Mouse (Mus musculus) thymus, adult 2 months (tissue): Measurements from ENCODE around the gene Klk7. TPM values are rescaled to one million over a fixed set of nuclear protein-coding genes. Genes with fewer than 3 reads are reported as not detected.

Experiments
- DNase-seq: peaks from one replicate; pipeline ENCODE4 v3.0.0; 2021
- H3K27ac ChIP-seq: fragments of 200-500 bp; 2 replicates; pipeline ENCODE4 v1.5.1; 2012; ENCODE audit warnings: low read length, control low read depth; ENCODE audit not compliant: control insufficient read depth, insufficient read depth
- H3K27me3 ChIP-seq: fragments of 200-500 bp; 2 replicates; pipeline ENCODE4 v1.6.1; 2012; ENCODE audit warnings: mild to moderate bottlenecking, low read length, moderate library complexity, mixed read lengths; ENCODE audit not compliant: control insufficient read depth, insufficient read depth
- H3K36me3 ChIP-seq: fragments of 200-500 bp; 2 replicates; pipeline ENCODE4 v1.6.1; 2012; ENCODE audit warnings: mild to moderate bottlenecking, low read length, moderate library complexity; ENCODE audit not compliant: control insufficient read depth, insufficient read depth
- H3K4me1 ChIP-seq: fragments of 200-500 bp; replicated peaks from 2 replicates; pipeline ENCODE4 v1.6.1; 2012; ENCODE audit warnings: low read length; ENCODE audit not compliant: control insufficient read depth, insufficient read depth
- H3K4me3 ChIP-seq: fragments of 200-500 bp; 2 replicates; pipeline ENCODE4 v1.5.1; 2012; ENCODE audit warnings: mild to moderate bottlenecking, low read length, control low read depth, moderate library complexity; ENCODE audit not compliant: control insufficient read depth, insufficient read depth
- CTCF ChIP-seq: fragments of 200-500 bp; IDR thresholded peaks from 2 replicates; pipeline ENCODE4 v1.5.1; 2012; ENCODE audit warnings: mild to moderate bottlenecking, control low read depth, low read length, moderate library complexity, borderline replicate concordance; ENCODE audit not compliant: control insufficient read depth, poor library complexity, insufficient read depth; ENCODE audit errors: extremely low read depth
- POLR2A ChIP-seq: fragments of 200-500 bp; IDR thresholded peaks from 2 replicates; pipeline ENCODE4 v1.6.1; 2012; ENCODE audit warnings: mild to moderate bottlenecking, low read length, control low read depth, moderate library complexity; ENCODE audit not compliant: control insufficient read depth, poor library complexity, insufficient read depth; ENCODE audit errors: extremely low read depth
- WGBS: fragments of 180-500 bp; shearing (Covaris S2); methylation state at CpG from one replicate; pipeline ENCODE4 v1.1.7; 2018; 5-methylcytosine and 5-hydroxymethylcytosine counted together
- polyA plus RNA-seq: library from polyadenylated mRNA; depleted of rRNA; stranded (reverse); fragments of >200 nt; gene quantifications from 2 replicates; pipeline ENCODE4 v1.2.3, GENCODE M21; 2012

Klk7 gene
- polyA plus RNA-seq, 1 experiment, result 2.1 TPM

DNA sequence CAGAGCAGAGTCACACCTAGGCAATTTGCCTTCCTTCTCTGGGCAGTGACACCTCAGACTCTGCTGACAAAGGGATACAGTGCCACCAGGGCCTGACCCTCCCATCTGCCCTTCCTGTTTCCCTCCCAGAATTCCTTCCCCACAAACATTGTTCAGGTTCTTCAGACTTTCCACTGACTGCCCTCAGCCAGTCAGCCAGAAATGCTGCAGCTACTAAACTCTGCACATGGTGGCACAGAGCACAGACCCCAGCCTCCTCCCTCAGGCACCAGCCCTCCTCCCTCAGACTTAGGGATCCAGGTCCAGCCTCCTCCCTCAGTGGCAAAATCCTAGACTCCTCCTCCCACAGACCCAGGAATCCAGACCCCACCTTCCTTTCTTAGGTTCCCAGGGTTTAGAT, 5.7 kb downstream of the Klk7 start:
- Histone ChIP-seq H3K27me3 (no peaks in the 10 kb centered on the region), H3K36me3 (no peaks in the 10 kb centered on the region), H3K4me3 (no peak overlapping the region), H3K27ac (no peak overlapping the region), H3K4me1 (no peaks in the 10 kb centered on the region)
- TF ChIP-seq POLR2A, result no peak
- TF ChIP-seq CTCF, result no peak
- DNase-seq, result no peak

DNA sequence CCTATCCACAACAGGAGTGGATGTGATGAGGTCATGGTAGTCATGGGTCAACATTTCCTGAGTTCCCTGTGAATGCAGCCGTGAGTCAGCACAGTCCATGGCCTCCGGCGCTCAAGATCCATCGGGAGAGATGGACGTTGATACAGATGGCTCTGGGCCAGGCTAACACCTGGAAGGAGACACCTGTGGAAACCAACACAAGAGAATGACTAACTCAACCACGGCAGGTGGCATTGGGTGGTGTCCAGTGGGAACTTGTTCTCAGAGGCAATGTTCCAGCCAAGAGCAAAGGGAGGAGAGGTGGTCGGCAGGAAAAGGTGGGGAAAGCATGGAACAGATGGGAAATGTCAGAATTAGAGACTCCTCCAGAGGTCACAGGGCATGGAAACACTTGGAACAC, 10.5 kb downstream of the Klk7 start:
- Histone ChIP-seq H3K36me3 (no peaks in the 10 kb centered on the region), H3K27me3 (no peaks in the 10 kb centered on the region), H3K4me1 (no peaks in the 10 kb centered on the region), H3K27ac (no peak overlapping the region), H3K4me3 (no peak overlapping the region)
- no peak for DNase-seq
- no peak for TF ChIP-seq CTCF
- 89% methylated on average over 7 of the region's 7 CpGs for WGBS

DNA sequence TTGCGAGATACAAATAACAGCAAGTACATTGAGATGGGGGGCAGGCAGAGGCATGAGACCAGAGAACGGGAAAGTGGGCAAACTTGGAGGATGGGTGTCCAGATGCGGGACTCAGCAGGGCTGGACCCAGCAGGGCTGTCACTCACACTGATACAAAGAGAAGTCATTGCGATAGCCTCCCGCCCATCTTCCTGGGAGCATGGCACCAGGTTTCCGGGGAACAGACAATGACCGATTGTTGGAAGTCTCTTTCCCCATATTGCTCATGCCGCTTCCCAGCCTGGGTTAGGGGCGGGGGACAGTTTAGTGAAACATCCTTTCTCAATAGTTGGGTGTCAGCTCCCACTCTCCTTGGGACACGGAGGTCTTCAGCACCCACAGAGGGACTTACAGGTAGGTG, 13.1 kb downstream of the Klk7 start, which contains the start of gene Klk6:
Gene Klk6, plus strand, starts transcription at position 301 of the 400 bp plus-strand sequence.
- 90% methylated on average over 10 of the region's 10 CpGs for WGBS

DNA sequence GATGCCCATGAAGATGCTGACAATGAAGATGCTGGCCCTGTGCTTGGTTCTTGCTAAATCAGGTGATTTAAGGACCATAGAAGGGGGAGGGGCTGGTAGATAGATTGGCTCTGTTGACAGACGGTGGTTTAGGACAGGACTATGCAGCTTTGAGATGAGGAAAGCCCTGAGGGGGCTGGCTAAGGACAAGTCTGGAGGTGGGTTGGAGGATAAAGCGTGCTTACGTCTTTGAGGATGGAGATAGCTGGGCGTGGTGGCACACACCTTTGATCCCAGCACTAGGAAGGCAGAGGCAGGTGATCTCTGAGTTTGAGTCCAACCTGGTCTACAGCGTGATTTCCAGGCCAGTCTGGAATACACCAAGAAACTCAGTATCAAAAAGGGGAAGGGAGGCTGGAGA, 15.0 kb downstream of the Klk7 start:
- no peak overlapping the region for H3K4me3 ChIP-seq
- DNase-seq, result no peak
- TF ChIP-seq POLR2A (no peak), CTCF (no peak)
- H3K27me3 ChIP-seq, result no peaks in the 10 kb centered on the region
- no peak overlapping the region for H3K27ac ChIP-seq
- 91% methylated on average over 5 of the region's 5 CpGs for WGBS
- H3K4me1 ChIP-seq, result no peaks in the 10 kb centered on the region
- no peaks in the 10 kb centered on the region for H3K36me3 ChIP-seq

More for the DNA sequence above, 13.1 kb downstream of the Klk7 start, which contains the start of gene Klk6:
- Histone ChIP-seq H3K27me3 (no peaks in the 10 kb centered on the region), H3K4me1 (no peaks in the 10 kb centered on the region), H3K4me3 (no peak within 1 kb of the TSS), H3K27ac (no peak within 1 kb of the TSS), H3K36me3 (no peaks in the 10 kb centered on the region)
- no peak for DNase-seq
- TF ChIP-seq POLR2A (no peak), CTCF (no peak)

DNA sequence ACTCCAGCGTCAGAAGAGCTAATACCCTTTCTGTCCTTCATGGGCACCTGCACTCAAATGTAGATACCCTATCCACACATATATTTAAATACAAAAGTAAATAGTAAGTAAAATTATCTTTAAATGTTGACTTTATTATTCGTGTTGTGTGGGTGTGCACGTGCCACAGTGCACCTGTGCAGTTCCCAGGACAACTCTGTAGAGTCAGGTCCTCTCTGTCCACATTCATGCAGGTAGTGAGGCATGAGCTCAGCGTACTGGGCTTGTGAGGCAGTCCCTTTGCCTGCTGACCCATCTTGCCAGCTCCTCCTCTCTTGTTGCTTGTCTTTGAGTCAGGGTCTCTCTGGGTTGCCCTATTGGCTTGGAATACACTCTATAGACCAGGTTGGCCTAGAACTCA, 16.6 kb downstream of the Klk7 start:
- no peak for DNase-seq
- Histone ChIP-seq H3K4me3 (no peak overlapping the region), H3K27ac (no peak overlapping the region), H3K36me3 (no peaks in the 10 kb centered on the region), H3K4me1 (no peaks in the 10 kb centered on the region), H3K27me3 (no peaks in the 10 kb centered on the region)
- no peak for TF ChIP-seq CTCF
- 91% methylated on average over 4 of the region's 4 CpGs for WGBS

DNA sequence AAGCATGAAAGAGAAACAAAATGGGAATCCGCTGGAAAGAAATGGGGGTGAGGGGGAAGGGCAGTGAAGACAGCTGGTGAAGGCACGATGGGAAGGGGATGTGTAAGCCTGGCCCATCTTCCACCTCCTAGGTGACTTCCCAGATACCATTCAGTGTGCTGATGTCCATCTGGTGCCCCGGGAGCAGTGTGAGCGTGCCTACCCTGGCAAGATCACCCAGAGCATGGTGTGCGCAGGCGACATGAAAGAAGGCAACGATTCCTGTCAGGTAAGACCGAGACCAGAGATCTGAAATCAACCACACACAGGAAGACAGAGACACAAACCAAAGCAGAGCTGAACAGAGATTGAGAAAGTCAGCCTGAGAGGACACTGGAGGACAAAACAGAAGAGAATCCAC, 17.9 kb downstream of the Klk7 start:
- Histone ChIP-seq H3K4me1 (no peaks in the 10 kb centered on the region), H3K36me3 (no peaks in the 10 kb centered on the region), H3K27ac (no peak overlapping the region), H3K27me3 (no peaks in the 10 kb centered on the region), H3K4me3 (no peak overlapping the region)
- WGBS, result 93% methylated on average over 8 of the region's 8 CpGs
- no peak for DNase-seq
- TF ChIP-seq CTCF, result no peak
- TF ChIP-seq POLR2A, result no peak

DNA sequence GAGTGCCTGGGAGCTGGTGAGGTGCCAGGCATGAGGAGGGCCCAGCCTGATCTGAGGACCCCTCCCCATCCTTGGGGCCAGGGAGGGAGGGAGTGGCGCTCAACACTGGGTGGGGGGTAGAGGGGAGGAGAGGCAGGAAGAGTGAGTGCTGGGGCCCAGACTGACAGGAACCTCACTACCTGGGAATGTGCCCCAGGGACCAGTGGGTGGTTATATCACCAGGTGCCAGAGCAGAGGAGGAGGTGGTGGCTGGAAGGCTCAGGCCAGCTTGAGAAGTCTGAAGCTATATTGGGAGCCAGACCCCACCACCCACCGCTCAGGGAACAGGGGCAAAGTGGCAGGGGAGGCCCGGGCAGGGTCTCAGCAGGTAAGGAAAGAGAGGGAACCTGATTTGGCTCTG, 30.6 kb downstream of the Klk7 start, which contains the start of gene Klk5:
Gene Klk5, plus strand, starts transcription at position 271 of the 400 bp plus-strand sequence.
- no peaks in the 10 kb centered on the region for H3K36me3 ChIP-seq
- no peak for TF ChIP-seq CTCF
- no peak for TF ChIP-seq POLR2A
- WGBS, result 60% methylated on average over 3 of the region's 3 CpGs
- H3K27me3 ChIP-seq, result no peaks in the 10 kb centered on the region
- no peak for DNase-seq
- no peaks in the 10 kb centered on the region for H3K4me1 ChIP-seq
- H3K27ac ChIP-seq, result no peak within 1 kb of the TSS
- H3K4me3 ChIP-seq, result no peak within 1 kb of the TSS
